Mouse (Mus musculus): ENCODE results near the gene Ckap4.

DNA sequence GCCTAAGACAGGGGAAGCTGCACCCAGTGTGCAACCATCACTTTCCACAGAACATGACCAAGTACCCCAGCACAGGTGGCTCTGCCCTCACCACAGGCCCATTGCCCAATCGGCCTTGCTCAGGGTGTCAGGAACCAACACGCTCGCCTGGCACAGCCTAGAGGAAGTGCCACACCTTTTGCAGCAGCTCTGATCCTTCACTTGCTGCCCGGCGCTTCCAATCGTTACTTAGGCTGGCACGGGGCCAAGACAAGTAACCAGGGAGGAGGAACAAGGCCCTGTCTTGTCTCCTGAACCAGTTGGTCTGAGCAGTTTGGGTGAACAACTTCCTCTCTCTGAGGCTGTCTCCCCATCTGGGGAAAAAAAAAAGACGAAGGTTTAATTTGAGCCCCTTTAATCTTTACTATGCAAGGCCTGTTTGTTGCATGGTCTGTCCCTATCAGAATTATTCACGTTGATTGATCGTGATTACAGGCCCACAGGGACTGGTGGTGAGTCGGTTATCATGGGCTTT is 17.4 kb downstream of the Ckap4 start:
- TF ChIP-seq CTCF (IDR thresholded peaks at IDR 0.05; ENCODE audit: extremely low read depth, insufficient read depth, insufficient read length, insufficient replicate concordance) (no peak), POLR2A (IDR thresholded peaks at IDR 0.05; ENCODE audit: low read depth, low read length) (no peak)
